Mouse (Mus musculus): ENCODE data around the gene Meis1. TPM values are rescaled to one million over a fixed set of nuclear protein-coding genes. Genes with fewer than 3 reads are reported as not detected.

The Meis1 gene
- total and polyA plus RNA-seq, 3 experiments = 0.19 to 3.6 (median 0.81) TPM

DNA sequence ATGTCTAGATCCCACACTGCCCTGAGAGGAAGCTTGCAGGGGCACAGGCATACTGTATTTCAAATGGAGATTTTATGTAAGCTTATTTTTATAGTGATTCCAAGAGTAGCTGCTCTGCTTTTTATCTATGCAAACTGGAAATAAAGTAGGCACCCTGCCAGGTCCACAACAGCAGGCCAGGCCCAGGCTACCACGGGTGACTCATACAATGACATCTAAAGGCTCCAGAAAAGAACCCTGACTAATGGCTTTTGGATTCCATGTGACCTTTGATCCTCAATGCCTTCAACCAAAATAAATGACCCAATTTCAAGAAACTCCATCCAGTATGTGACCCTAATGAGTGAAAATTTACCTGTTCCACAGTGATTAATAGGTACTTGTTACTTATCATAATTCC is 91.4 kb downstream of the Meis1 start:
- H3K79me2 ChIP-seq (replicated peaks; ENCODE audit: control insufficient read depth, extremely low read depth, insufficient read depth, poor library complexity, severe bottlenecking) = no peaks in the 10 kb centered on the region
- no peak overlapping the region for H3K9ac ChIP-seq (ENCODE audit: insufficient read depth, low read depth)
- in situ Hi-C loops (cut with MboI; ENCODE audit: low pct_ligation_motif_present, low pct_unique_long_range_greater_than_20kb, low sequenced_read_pairs) (no loop called here), dilution Hi-C loops (cut with MboI; ENCODE audit: extremely low pct_ligation_motif_present, extremely low pct_unique_long_range_greater_than_20kb, low sequenced_read_pairs) (no loop called here)
- H3K27ac ChIP-seq (ENCODE audit: insufficient read depth, low read depth) = no peak overlapping the region
- H3K4me3 ChIP-seq (replicated peaks in 1 of 3; ENCODE audit: low read depth in 2 of 3, low read length in 2 of 3, poor library complexity in 1 of 3) = no peak overlapping the region
- H3K9me3 ChIP-seq (replicated peaks; ENCODE audit: low read length) = no peaks in the 10 kb centered on the region
- H3K36me3 ChIP-seq (replicated peaks in 1 of 2; ENCODE audit: control insufficient read depth in 1 of 2, insufficient read depth in 1 of 2, low read length in 1 of 2) = no peaks in the 10 kb centered on the region
- no peak for DNase-seq (ENCODE audit: extremely low read depth)
- H3K4me2 ChIP-seq (ENCODE audit: insufficient read depth, low read depth, poor library complexity, severe bottlenecking) = no peak overlapping the region
- peaks cover 4 to 31% of the 10 kb centered on the region in 2 experiments for H3K4me1 ChIP-seq (ENCODE audit: control insufficient read depth in 1 of 2, insufficient read depth in 2 of 2)
- TF ChIP-seq SMC3 (IDR thresholded peaks at IDR 0.05; ENCODE audit: low read depth, low read length) = no peak
- TF ChIP-seq ELF1 (IDR thresholded peaks at IDR 0.05; ENCODE audit: low read depth, low read length) = no peak
- no peak for TF ChIP-seq NELFE (IDR thresholded peaks at IDR 0.05; ENCODE audit: low read depth, low read length)
- no peak for TF ChIP-seq ZMIZ1 (IDR thresholded peaks at IDR 0.05; ENCODE audit: low read depth, low read length)
- TF ChIP-seq SIN3A (IDR thresholded peaks at IDR 0.05; ENCODE audit: low read length) = no peak
- H3K27me3 ChIP-seq (replicated peaks) = no peaks in the 10 kb centered on the region

GRCm38 (mm10) chr11:18926798-18927197 is 92.0 kb downstream of the Meis1 start:
- no peak for DNase-seq (ENCODE audit: extremely low read depth)
- no peaks in the 10 kb centered on the region for H3K9me3 ChIP-seq (replicated peaks; ENCODE audit: low read length)
- no peaks in the 10 kb centered on the region for H3K79me2 ChIP-seq (replicated peaks; ENCODE audit: control insufficient read depth, extremely low read depth, insufficient read depth, poor library complexity, severe bottlenecking)
- H3K4me3 ChIP-seq (replicated peaks in 1 of 3; ENCODE audit: low read depth in 2 of 3, low read length in 2 of 3, poor library complexity in 1 of 3) = no peak overlapping the region
- peaks cover 4 to 27% of the 10 kb centered on the region in 2 experiments for H3K4me1 ChIP-seq (ENCODE audit: control insufficient read depth in 1 of 2, insufficient read depth in 2 of 2)
- dilution Hi-C loops (cut with MboI; ENCODE audit: extremely low pct_ligation_motif_present, extremely low pct_unique_long_range_greater_than_20kb, low sequenced_read_pairs) (no loop called here), in situ Hi-C loops (cut with MboI; ENCODE audit: low pct_ligation_motif_present, low pct_unique_long_range_greater_than_20kb, low sequenced_read_pairs) (no loop called here)
- no peak overlapping the region for H3K9ac ChIP-seq (ENCODE audit: insufficient read depth, low read depth)
- no peaks in the 10 kb centered on the region for H3K27me3 ChIP-seq (replicated peaks)
- no peak overlapping the region for H3K4me2 ChIP-seq (ENCODE audit: insufficient read depth, low read depth, poor library complexity, severe bottlenecking)
- no peak overlapping the region for H3K27ac ChIP-seq (ENCODE audit: insufficient read depth, low read depth)
- TF ChIP-seq HCFC1 (IDR thresholded peaks at IDR 0.05; ENCODE audit: low read depth, low read length) (no peak), CTCF (conservative IDR thresholded peaks at IDR 0.05 in 1 of 2, IDR thresholded peaks at IDR 0.05 in 1 of 2; ENCODE audit: low read depth in 2 of 2, low read length in 2 of 2) (no peak), NRF1 (IDR thresholded peaks at IDR 0.05; ENCODE audit: low read depth, low read length) (no peak), RCOR1 (conservative IDR thresholded peaks at IDR 0.05; ENCODE audit: low read depth, low read length) (no peak), ZNF384 (IDR thresholded peaks at IDR 0.05; ENCODE audit: low read depth, low read length) (no peak), GABPA (IDR thresholded peaks at IDR 0.05; ENCODE audit: insufficient replicate concordance, low read depth, low read length) (no peak), POLR2A (IDR thresholded peaks at IDR 0.05; ENCODE audit: low read depth, low read length) (no peak), JUND (conservative IDR thresholded peaks at IDR 0.05; ENCODE audit: low read depth, low read length) (no peak), BHLHE40 (IDR thresholded peaks at IDR 0.05; ENCODE audit: low read depth, low read length) (no peak), E2F4 (IDR thresholded peaks at IDR 0.05; ENCODE audit: insufficient replicate concordance, low read depth, low read length) (no peak), MYC (IDR thresholded peaks at IDR 0.05; ENCODE audit: low read depth, low read length) (no peak), SMC3 (IDR thresholded peaks at IDR 0.05; ENCODE audit: low read depth, low read length) (no peak), ZC3H11A (IDR thresholded peaks at IDR 0.05; ENCODE audit: low read depth, low read length) (no peak), KAT2A (IDR thresholded peaks at IDR 0.05; ENCODE audit: insufficient replicate concordance, low read length) (no peak), CHD2 (IDR thresholded peaks at IDR 0.05; ENCODE audit: low read length) (no peak)
- no peaks in the 10 kb centered on the region for H3K36me3 ChIP-seq (replicated peaks in 1 of 2; ENCODE audit: control insufficient read depth in 1 of 2, insufficient read depth in 1 of 2, low read length in 1 of 2)
